Mouse (Mus musculus) midbrain, embryonic 11.5 days (tissue): ENCODE measurements around the gene Pptc7. TPM values are rescaled to one million over a fixed set of nuclear protein-coding genes. Genes with fewer than 3 reads are reported as not detected.
A peak's percentile ranks its signal among the peaks of the same experiment; 100 is the strongest.

ENCODE experiments used
- ATAC-seq: fragments of 200-750 bp; cut with Nextera tagmentation; 2 replicates; pipeline ENCODE4 v1.8.0; 2017; ENCODE audit warnings: moderate TSS enrichment, moderate library complexity; ENCODE audit not compliant: low FRiP score
- DNase-seq: peaks from one replicate; pipeline ENCODE4 v3.0.0; 2015; ENCODE audit warnings: low spot score; ENCODE audit errors: missing footprints
- H3K27ac ChIP-seq: fragments of 300-500 bp; sonication (generic); 2 replicates; pipeline ENCODE4 v1.5.1; 2014; ENCODE audit warnings: low read depth, low read length
- H3K27me3 ChIP-seq: fragments of 300-500 bp; sonication (generic); 2 replicates; pipeline ENCODE4 v1.6.1; 2014; ENCODE audit warnings: mild to moderate bottlenecking, low read length, moderate library complexity, mixed read lengths; ENCODE audit not compliant: control insufficient read depth, insufficient read depth
- H3K36me3 ChIP-seq: fragments of 300-500 bp; sonication (generic); 2 replicates; pipeline ENCODE4 v1.6.1; 2014; ENCODE audit warnings: mild to moderate bottlenecking, low read length, moderate library complexity, mixed read lengths; ENCODE audit not compliant: control insufficient read depth, insufficient read depth
- H3K4me1 ChIP-seq: fragments of 300-500 bp; sonication (generic); 2 replicates; pipeline ENCODE4 v1.6.1; 2014; ENCODE audit warnings: low read length; ENCODE audit not compliant: control insufficient read depth, insufficient read depth
- H3K4me2 ChIP-seq: fragments of 300-500 bp; sonication (generic); 2 replicates; pipeline ENCODE4 v1.6.1; 2014; ENCODE audit warnings: mild to moderate bottlenecking, moderate library complexity
- H3K4me3 ChIP-seq: fragments of 300-500 bp; sonication (generic); 2 replicates; pipeline ENCODE4 v1.5.1; 2014; ENCODE audit warnings: low read depth, low read length
- H3K9ac ChIP-seq: fragments of 300-500 bp; sonication (generic); 2 replicates; pipeline ENCODE4 v1.6.1; 2014; ENCODE audit warnings: low read length
- H3K9me3 ChIP-seq: fragments of 300-500 bp; sonication (generic); 2 replicates; pipeline ENCODE4 v1.6.1; 2016; ENCODE audit warnings: low read length; ENCODE audit not compliant: control insufficient read depth
- WGBS: fragments of 180-500 bp; shearing (Covaris S2); extraction: QIAGEN DNeasy Blood & Tissue Kit; methylation state at CpG from one replicate; pipeline ENCODE4 v1.1.7; 2014; 5-methylcytosine and 5-hydroxymethylcytosine counted together
- polyA plus RNA-seq: library from polyadenylated mRNA; unstranded; fragments of >200 nt; fragmentation: Nextera tagmentation; extraction: Ambion mirVana; gene quantifications from 2 replicates; pipeline ENCODE4 v1.2.1, GENCODE M21; 2014

Gene Pptc7
- polyA plus RNA-seq, 1 experiment from 2014 or later, result 7.6 TPM

- DNase-seq, result peak; percentile 99
- H3K27ac ChIP-seq, result peak within 1 kb of the TSS; percentile 22
Measured at GRCm38 (mm10) chr5:122263933-122264905, 19.9 kb upstream of the Pptc7 start, which contains the start of gene Tctn1. Gene Tctn1, minus strand, starts transcription at chr5:122264460.

DNA sequence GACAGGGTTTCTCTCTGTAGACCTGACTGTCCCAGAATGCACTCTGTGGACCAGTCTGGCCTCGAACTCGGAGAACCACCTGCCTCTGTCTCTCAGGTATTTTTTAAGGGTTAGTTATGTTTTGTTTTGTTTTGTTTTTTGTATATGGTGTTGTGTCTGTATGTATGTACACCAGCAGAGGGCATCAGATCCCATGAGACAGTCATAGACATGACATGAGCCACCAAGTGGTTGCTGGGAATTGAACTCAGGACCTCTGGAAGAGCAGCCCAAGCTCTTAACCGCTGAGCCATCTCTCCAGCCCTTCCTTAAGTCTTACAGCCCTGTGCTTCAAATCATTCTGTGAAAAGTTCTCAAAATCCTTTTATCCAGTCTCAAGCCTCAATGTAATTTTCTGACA is 19.0 kb upstream of the Pptc7 start:
- ATAC-seq, result no peak
- H3K27me3 ChIP-seq, result no peaks in the 10 kb centered on the region

More at GRCm38 (mm10) chr5:122263933-122264905, 19.9 kb upstream of the Pptc7 start, which contains the start of gene Tctn1:
- 2% methylated on average over 48 of the region's 49 CpGs for WGBS
- Histone ChIP-seq H3K9ac (peak within 1 kb of the TSS; percentile 88), H3K4me3 (peak within 1 kb of the TSS; percentile 78), H3K27me3 (no peaks in the 10 kb centered on the region), H3K9me3 (no peaks in the 10 kb centered on the region), H3K36me3 (no peaks in the 10 kb centered on the region), H3K4me2 (peak within 1 kb of the TSS; percentile 85), H3K4me1 (peaks cover 7% of the 10 kb centered on the region)
- ATAC-seq, result peak; percentile 98

DNA sequence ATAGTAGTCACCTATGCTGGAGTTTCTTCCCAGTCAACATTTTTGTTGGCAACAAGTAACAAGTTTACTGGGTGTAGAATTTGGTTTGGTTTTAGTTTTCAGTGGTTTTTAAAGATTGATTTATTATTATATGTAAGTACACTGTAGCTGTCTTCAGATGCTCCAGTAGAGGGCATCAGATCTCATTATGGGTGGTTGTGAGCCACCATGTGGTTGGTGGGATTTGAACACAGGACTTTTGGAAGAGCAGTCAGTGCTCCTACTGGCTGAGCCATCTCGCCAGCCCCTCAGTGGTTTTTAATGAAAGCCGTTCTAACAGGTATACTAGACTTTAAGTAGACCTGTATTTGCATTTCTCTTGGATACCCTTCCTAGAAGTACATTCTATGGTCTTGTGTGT is 18.2 kb upstream of the Pptc7 start:
- Histone ChIP-seq H3K9me3 (no peaks in the 10 kb centered on the region), H3K4me1 (peaks cover 7% of the 10 kb centered on the region), H3K4me3 (no peak overlapping the region), H3K27ac (no peak overlapping the region), H3K36me3 (no peaks in the 10 kb centered on the region), H3K27me3 (no peaks in the 10 kb centered on the region), H3K4me2 (no peak overlapping the region), H3K9ac (no peak overlapping the region)
- DNase-seq (no peak), ATAC-seq (no peak)
- WGBS, result 87% methylated on average over 2 of the region's 2 CpGs

More for the DNA sequence above, 19.0 kb upstream of the Pptc7 start:
- H3K9me3 ChIP-seq, result no peaks in the 10 kb centered on the region
- H3K4me2 ChIP-seq, result no peak overlapping the region
- no peak overlapping the region for H3K27ac ChIP-seq
- WGBS, result 72% methylated on average over 3 of the region's 3 CpGs
- peaks cover 7% of the 10 kb centered on the region for H3K4me1 ChIP-seq
- no peaks in the 10 kb centered on the region for H3K36me3 ChIP-seq
- no peak for DNase-seq
- H3K4me3 ChIP-seq, result no peak overlapping the region
- no peak overlapping the region for H3K9ac ChIP-seq

- 70% methylated on average over 7 of the region's 7 CpGs for WGBS
- Histone ChIP-seq H3K4me2 (no peak overlapping the region), H3K4me3 (no peak overlapping the region), H3K27ac (no peak overlapping the region), H3K36me3 (no peaks in the 10 kb centered on the region), H3K4me1 (peaks cover 7% of the 10 kb centered on the region), H3K27me3 (no peaks in the 10 kb centered on the region), H3K9ac (no peak overlapping the region), H3K9me3 (no peaks in the 10 kb centered on the region)
- ATAC-seq (no peak), DNase-seq (no peak)
Measured at GRCm38 (mm10) chr5:122267136-122267535, 17.0 kb upstream of the Pptc7 start.

DNA sequence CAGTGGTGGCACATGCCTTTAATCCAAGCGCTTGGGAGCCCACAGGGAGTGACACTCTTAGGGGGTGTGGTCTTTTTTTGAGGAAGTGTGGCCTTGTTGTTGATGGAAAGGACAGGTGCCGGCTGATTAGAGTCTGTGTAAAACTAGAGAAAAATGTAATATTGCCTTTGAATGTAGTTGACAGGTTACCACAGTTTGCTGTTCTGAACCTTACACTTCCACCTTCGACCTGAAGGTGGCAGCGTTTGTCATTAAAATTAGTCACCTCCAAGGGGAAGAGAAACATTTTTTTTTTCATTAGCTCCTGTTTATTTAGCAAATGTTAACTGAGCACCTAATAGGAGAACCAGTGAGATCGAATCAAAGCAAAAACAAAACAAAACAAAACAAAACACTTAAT is 16.3 kb upstream of the Pptc7 start:
- Histone ChIP-seq H3K27me3 (no peaks in the 10 kb centered on the region), H3K4me3 (no peak overlapping the region), H3K36me3 (no peaks in the 10 kb centered on the region), H3K4me1 (peaks cover 7% of the 10 kb centered on the region), H3K4me2 (no peak overlapping the region), H3K9ac (no peak overlapping the region), H3K9me3 (no peaks in the 10 kb centered on the region), H3K27ac (no peak overlapping the region)
- 28% methylated on average over 5 of the region's 5 CpGs for WGBS
- ATAC-seq (no peak), DNase-seq (peak; percentile 96)

- H3K9me3 ChIP-seq, result no peaks in the 10 kb centered on the region
- DNase-seq, result no peak
- no peak overlapping the region for H3K9ac ChIP-seq
- WGBS, result 84% methylated on average over 12 of the region's 12 CpGs
- H3K4me3 ChIP-seq, result no peak overlapping the region
- H3K36me3 ChIP-seq, result no peaks in the 10 kb centered on the region
- H3K27me3 ChIP-seq, result no peaks in the 10 kb centered on the region
- H3K4me2 ChIP-seq, result no peak overlapping the region
- H3K27ac ChIP-seq, result no peak overlapping the region
- no peak for ATAC-seq
- H3K4me1 ChIP-seq, result no peaks in the 10 kb centered on the region
Measured at GRCm38 (mm10) chr5:122268858-122269604, 15.1 kb upstream of the Pptc7 start.

GRCm38 (mm10) chr5:122272821-122273220 is 11.3 kb upstream of the Pptc7 start:
- DNase-seq, result no peak
- H3K4me3 ChIP-seq, result no peak overlapping the region
- 0 out of 2 replicates have a peak, but pooled peaks cover 5% of the 10 kb centered on the region for H3K4me1 ChIP-seq
- no peaks in the 10 kb centered on the region for H3K27me3 ChIP-seq
- H3K36me3 ChIP-seq, result no peaks in the 10 kb centered on the region
- H3K4me2 ChIP-seq, result no peak overlapping the region
- H3K9ac ChIP-seq, result no peak overlapping the region
- H3K27ac ChIP-seq, result no peak overlapping the region
- no peaks in the 10 kb centered on the region for H3K9me3 ChIP-seq
- 83% methylated on average over 5 of the region's 5 CpGs for WGBS
- no peak for ATAC-seq

DNA sequence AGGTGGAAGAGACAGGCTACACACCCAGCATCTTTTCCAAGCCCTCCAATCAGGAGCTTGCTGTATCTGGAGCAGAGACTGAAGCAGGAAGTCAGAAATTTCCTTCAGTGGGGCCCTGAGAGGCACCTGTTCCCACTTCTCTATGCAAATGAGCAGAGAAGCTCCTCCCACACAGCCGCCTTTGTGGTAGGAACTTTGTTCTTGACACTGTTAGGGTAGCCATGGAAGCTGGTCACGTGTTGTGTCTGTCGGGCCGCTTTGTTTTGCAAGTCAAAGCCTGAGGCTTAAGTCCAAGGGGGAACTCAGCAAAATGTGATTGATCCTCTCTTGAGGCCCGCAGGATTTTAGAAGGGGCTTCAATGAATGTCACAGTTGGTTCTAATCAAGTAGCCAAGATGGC is 9.4 kb upstream of the Pptc7 start:
- Histone ChIP-seq H3K27ac (no peak overlapping the region; the same call in 1 of the 2 replicates), H3K9ac (no peak overlapping the region), H3K4me3 (no peak overlapping the region), H3K4me2 (no peak overlapping the region), H3K9me3 (no peaks in the 10 kb centered on the region), H3K36me3 (no peaks in the 10 kb centered on the region), H3K4me1 (0 out of 2 replicates have a peak, but pooled peaks cover 5% of the 10 kb centered on the region), H3K27me3 (no peaks in the 10 kb centered on the region)
- DNase-seq (peak; percentile 87), ATAC-seq (no peak)
- WGBS, result 8% methylated on average over 5 of the region's 5 CpGs

- H3K4me3 ChIP-seq, result no peak overlapping the region
- peaks cover 6% of the 10 kb centered on the region; the same call in 1 of the 2 replicates for H3K4me1 ChIP-seq
- H3K36me3 ChIP-seq, result no peaks in the 10 kb centered on the region
- H3K4me2 ChIP-seq, result no peak overlapping the region
- DNase-seq, result no peak
- no peak overlapping the region for H3K27ac ChIP-seq
- H3K27me3 ChIP-seq, result no peaks in the 10 kb centered on the region
- 89% methylated on average over 7 of the region's 7 CpGs for WGBS
- no peak overlapping the region for H3K9ac ChIP-seq
- no peaks in the 10 kb centered on the region for H3K9me3 ChIP-seq
- no peak for ATAC-seq
Measured at GRCm38 (mm10) chr5:122278946-122279345, 5.2 kb upstream of the Pptc7 start.
